Mouse (Mus musculus) MEL (cell line): Measurements from ENCODE around the gene Thsd4. TPM values are rescaled to one million over a fixed set of nuclear protein-coding genes. Genes with fewer than 3 reads are reported as not detected.

Source experiments
- DNase-seq: peaks from one replicate; pipeline ENCODE4 v3.0.0; 2011; ENCODE audit warnings: low read depth, low spot score
- H3K27ac ChIP-seq: 2 replicates; pipeline ENCODE4 v1.5.1; 2012; ENCODE audit warnings: low read depth, mild to moderate bottlenecking, control low read depth, low read length, moderate library complexity; ENCODE audit not compliant: control insufficient read depth
- H3K27me3 ChIP-seq, 2 experiments: fragments of 150-350 bp in 1 of 2; sonication (generic) in 1 of 2; 2 replicates each; pipeline ENCODE4 v1.6.1; 2012; ENCODE audit warnings: low read length in 2 of 2, mild to moderate bottlenecking in 2 of 2, improper control_type of control experiment in 1 of 2, moderate library complexity in 1 of 2; ENCODE audit not compliant: insufficient read depth in 2 of 2, control insufficient read depth in 1 of 2
- H3K36me3 ChIP-seq, 2 experiments: 2 replicates each; pipeline ENCODE4 v1.6.1; 2012 to 2014; ENCODE audit warnings: low read length in 2 of 2, improper control_type of control experiment in 1 of 2, inconsistent platforms in 1 of 2, mild to moderate bottlenecking in 1 of 2; ENCODE audit not compliant: insufficient read depth in 2 of 2, control insufficient read depth in 1 of 2
- H3K4me1 ChIP-seq, 2 experiments: fragments of 150-350 bp in 1 of 2; sonication (generic) in 1 of 2; 2 replicates each; pipeline ENCODE4 v1.6.1; 2012; ENCODE audit warnings: low read length in 2 of 2, improper control_type of control experiment in 1 of 2, mild to moderate bottlenecking in 1 of 2; ENCODE audit not compliant: insufficient read depth in 2 of 2, control insufficient read depth in 1 of 2
- H3K4me3 ChIP-seq, 2 experiments: fragments of 150-350 bp in 1 of 2; sonication (generic) in 1 of 2; 2 replicates each; pipeline ENCODE4 v1.5.1; 2012; ENCODE audit warnings: low read depth in 2 of 2, low read length in 2 of 2, mild to moderate bottlenecking in 2 of 2, moderate library complexity in 2 of 2, control low read depth in 1 of 2, improper control_type of control experiment in 1 of 2; ENCODE audit not compliant: control insufficient read depth in 1 of 2, insufficient read depth in 1 of 2
- H3K79me2 ChIP-seq: 2 replicates; pipeline ENCODE4 v1.6.1; 2012; ENCODE audit warnings: mild to moderate bottlenecking, low read length, moderate library complexity; ENCODE audit not compliant: control insufficient read depth, poor library complexity, insufficient read depth
- H3K9ac ChIP-seq: 2 replicates; pipeline ENCODE4 v1.6.1; 2012; ENCODE audit warnings: low read depth, mild to moderate bottlenecking, control low read depth, low read length, moderate library complexity; ENCODE audit not compliant: control insufficient read depth, poor library complexity, severe bottlenecking
- H3K9me3 ChIP-seq: fragments of 150-350 bp; sonication (generic); replicated peaks from 2 replicates; pipeline ENCODE4 v1.6.1; 2012; ENCODE audit warnings: mild to moderate bottlenecking, low read length, improper control_type of control experiment, moderate library complexity; ENCODE audit not compliant: insufficient read depth
- BHLHE40 ChIP-seq: IDR thresholded peaks from 2 replicates; pipeline ENCODE4 v1.6.1; 2012; ENCODE audit warnings: low read depth, mild to moderate bottlenecking, inconsistent platforms, low read length, improper control_type of control experiment, borderline replicate concordance
- CHD1 ChIP-seq: IDR thresholded peaks from 2 replicates; pipeline ENCODE4 v1.6.1; 2012; ENCODE audit warnings: low read depth, mild to moderate bottlenecking, inconsistent platforms, low read length, improper control_type of control experiment
- CTCF ChIP-seq, 3 experiments: IDR thresholded peaks in 2 of 3; conservative IDR thresholded peaks in 1 of 3; 2 replicates each; pipeline ENCODE4 v1.5.1; 2011 to 2012; ENCODE audit warnings: low read length in 3 of 3, low read depth in 2 of 3, mild to moderate bottlenecking in 2 of 3, improper control_type of control experiment in 1 of 3, inconsistent platforms in 1 of 3, mixed read lengths in 1 of 3, moderate library complexity in 1 of 3; ENCODE audit not compliant: control insufficient read depth in 1 of 3, insufficient read depth in 1 of 3, poor library complexity in 1 of 3, severe bottlenecking in 1 of 3
- E2F4 ChIP-seq: IDR thresholded peaks from 2 replicates; pipeline ENCODE4 v1.6.1; 2011; ENCODE audit warnings: low read depth, low read length, improper control_type of control experiment, borderline replicate concordance
- ELF1 ChIP-seq: IDR thresholded peaks from 2 replicates; pipeline ENCODE4 v1.6.1; 2014; ENCODE audit warnings: low read depth, mild to moderate bottlenecking, inconsistent platforms, low read length, improper control_type of control experiment, moderate library complexity
- EP300 ChIP-seq, 2 experiments: IDR thresholded peaks; 2 replicates each; pipeline ENCODE4 v1.6.1; 2011; ENCODE audit warnings: improper control_type of control experiment in 2 of 2, low read length in 2 of 2, low read depth in 1 of 2, mild to moderate bottlenecking in 1 of 2
- GATA1 ChIP-seq: IDR thresholded peaks from 2 replicates; pipeline ENCODE4 v1.6.1; 2011; ENCODE audit warnings: low read depth, low read length, improper control_type of control experiment
- HCFC1 ChIP-seq: IDR thresholded peaks from 2 replicates; pipeline ENCODE4 v1.6.1; 2012; ENCODE audit warnings: low read depth, mild to moderate bottlenecking, inconsistent platforms, low read length, improper control_type of control experiment, moderate library complexity
- JUND ChIP-seq: IDR thresholded peaks from 2 replicates; pipeline ENCODE4 v1.6.1; 2011; ENCODE audit warnings: low read depth, mild to moderate bottlenecking, improper control_type of control experiment, low read length
- KAT2A ChIP-seq: conservative IDR thresholded peaks from 2 replicates; pipeline ENCODE4 v1.6.1; 2012; ENCODE audit warnings: low read depth, low read length, improper control_type of control experiment, inconsistent platforms
- MAFK ChIP-seq: IDR thresholded peaks from 2 replicates; pipeline ENCODE4 v1.6.1; 2011; ENCODE audit warnings: low read depth, mild to moderate bottlenecking, low read length, improper control_type of control experiment, borderline replicate concordance
- MAZ ChIP-seq: IDR thresholded peaks from 2 replicates; pipeline ENCODE4 v1.6.1; 2012; ENCODE audit warnings: low read depth, mild to moderate bottlenecking, inconsistent platforms, low read length, improper control_type of control experiment
- MXI1 ChIP-seq: IDR thresholded peaks from 2 replicates; pipeline ENCODE4 v1.6.1; 2011; ENCODE audit warnings: mild to moderate bottlenecking, low read depth, low read length, improper control_type of control experiment
- MYB ChIP-seq: IDR thresholded peaks from 2 replicates; pipeline ENCODE4 v1.6.1; 2011; ENCODE audit warnings: mild to moderate bottlenecking, low read depth, low read length, improper control_type of control experiment
- MYC ChIP-seq: IDR thresholded peaks from 2 replicates; pipeline ENCODE4 v1.6.1; 2011; ENCODE audit warnings: low read depth, mild to moderate bottlenecking, low read length, improper control_type of control experiment, moderate library complexity
- NRF1 ChIP-seq: IDR thresholded peaks from 2 replicates; pipeline ENCODE4 v1.6.1; 2014; ENCODE audit warnings: low read depth, mild to moderate bottlenecking, inconsistent platforms, low read length, improper control_type of control experiment, moderate library complexity; ENCODE audit not compliant: poor library complexity, insufficient read depth, severe bottlenecking
- POLR2AphosphoS2 ChIP-seq: IDR thresholded peaks from 2 replicates; pipeline ENCODE4 v1.6.1; 2011; ENCODE audit warnings: low read length, improper control_type of control experiment
- POLR2AphosphoS5 ChIP-seq: IDR thresholded peaks from 2 replicates; pipeline ENCODE4 v1.6.1; 2012; ENCODE audit warnings: low read depth, borderline replicate concordance, mild to moderate bottlenecking, inconsistent platforms, low read length, moderate library complexity, mixed read lengths
- RCOR1 ChIP-seq: IDR thresholded peaks from 2 replicates; pipeline ENCODE4 v1.6.1; 2012; ENCODE audit warnings: low read depth, mild to moderate bottlenecking, inconsistent platforms, low read length, improper control_type of control experiment
- SMC3 ChIP-seq: IDR thresholded peaks from 2 replicates; pipeline ENCODE4 v1.6.1; 2011; ENCODE audit warnings: low read depth, low read length, improper control_type of control experiment
- TAL1 ChIP-seq: IDR thresholded peaks from 2 replicates; pipeline ENCODE4 v1.6.1; 2012; ENCODE audit warnings: mild to moderate bottlenecking, inconsistent platforms, low read length, moderate library complexity, mixed read lengths
- TCF12 ChIP-seq: IDR thresholded peaks from 2 replicates; pipeline ENCODE4 v1.6.1; 2014; ENCODE audit warnings: low read depth, mild to moderate bottlenecking, inconsistent platforms, low read length, improper control_type of control experiment, moderate library complexity
- USF1 ChIP-seq: IDR thresholded peaks from 2 replicates; pipeline ENCODE4 v1.6.1; 2014; ENCODE audit warnings: low read depth, mild to moderate bottlenecking, inconsistent platforms, low read length, improper control_type of control experiment, moderate library complexity
- ZC3H11A ChIP-seq: IDR thresholded peaks from 2 replicates; pipeline ENCODE4 v1.6.1; 2012; ENCODE audit warnings: low read depth, mild to moderate bottlenecking, inconsistent platforms, low read length, improper control_type of control experiment
- polyA plus RNA-seq, 2 experiments: library from polyadenylated mRNA; stranded (reverse) in 1 of 2; unstranded in 1 of 2; fragments of >175 nt in 1 of 2; fragments of >200 nt in 1 of 2; gene quantifications; 2 replicates each; pipeline versions ENCODE4 v1.2.1 to v1.2.4; 2012; ENCODE audit warnings: low replicate concordance in 2 of 2, low read depth in 1 of 2; ENCODE audit not compliant: insufficient read length in 2 of 2, insufficient read depth in 1 of 2, missing spikeins in 1 of 2
- total RNA-seq: library from RNA; depleted of rRNA; stranded (reverse); fragments of 300-350 nt; gene quantifications from 2 replicates; pipeline ENCODE4 v1.2.3, GENCODE M21; 2012

The Thsd4 gene
- total and polyA plus RNA-seq, 3 experiments = 0.08 TPM; not detected in 1

- H3K9me3 ChIP-seq = no peaks in the 10 kb centered on the region
- TF ChIP-seq USF1 = no peak
- no peak for TF ChIP-seq MAFK
- TF ChIP-seq MAZ = no peak
- no peak for TF ChIP-seq JUND
- no peak for TF ChIP-seq SMC3
- TF ChIP-seq HCFC1 = no peak
- TF ChIP-seq CHD1 = no peak
- no peak for TF ChIP-seq NRF1
- TF ChIP-seq MXI1 = no peak
- no peak for TF ChIP-seq GATA1
- no peak for TF ChIP-seq RCOR1
- TF ChIP-seq POLR2AphosphoS5 = no peak
- TF ChIP-seq ELF1 = no peak
- TF ChIP-seq, all 39 proteins: peak for 0
- Histone ChIP-seq H3K27me3 (peaks cover 0 to 3% of the 10 kb centered on the region in 2 experiments; a peak in 1 of 4 replicates), H3K4me1 (no peaks in the 10 kb centered on the region), H3K36me3 (no peaks in the 10 kb centered on the region), H3K9ac (no peak overlapping the region), H3K27ac (no peak overlapping the region), H3K79me2 (no peaks in the 10 kb centered on the region), H3K4me3 (no peak overlapping the region)
- DNase-seq = no peak
These were observed 578.0 kb downstream of the Thsd4 start for GRCm38 (mm10) chr9:59943826-59944225.

- no peak overlapping the region for H3K9ac ChIP-seq
- H3K9me3 ChIP-seq = no peaks in the 10 kb centered on the region
- TF ChIP-seq MYB (no peak), KAT2A (no peak), MYC (no peak), TAL1 (no peak), RCOR1 (no peak), BHLHE40 (no peak), CHD1 (no peak), NRF1 (no peak), USF1 (no peak), MAZ (no peak), POLR2AphosphoS2 (no peak), HCFC1 (no peak), GATA1 (no peak), ZC3H11A (no peak), CTCF (IDR thresholded peaks at IDR 0.05 in 2 of 3, conservative IDR thresholded peaks at IDR 0.05 in 1 of 3; ENCODE audit: control insufficient read depth in 1 of 3, insufficient read depth in 1 of 3, low read depth in 2 of 3, low read length in 3 of 3, poor library complexity in 1 of 3, severe bottlenecking in 1 of 3) (no peak), E2F4 (no peak), EP300 (IDR thresholded peaks at IDR 0.05; ENCODE audit: low read depth in 1 of 2, low read length in 2 of 2) (no peak), TCF12 (no peak)
These were observed 579.3 kb downstream of the Thsd4 start for GRCm38 (mm10) chr9:59942501-59943085.

More at GRCm38 (mm10) chr9:59942501-59943085, 579.3 kb downstream of the Thsd4 start:
- H3K79me2 ChIP-seq = no peaks in the 10 kb centered on the region
- no peaks in the 10 kb centered on the region for H3K4me1 ChIP-seq
- H3K27me3 ChIP-seq = peaks cover 0 to 3% of the 10 kb centered on the region in 2 experiments; a peak in 1 of 4 replicates
- DNase-seq = no peak
- no peaks in the 10 kb centered on the region for H3K36me3 ChIP-seq
- H3K4me3 ChIP-seq = no peak overlapping the region
- H3K27ac ChIP-seq = no peak overlapping the region
